Mouse (Mus musculus): ENCODE data around the gene Gpr142.

The Gpr142 gene

DNA sequence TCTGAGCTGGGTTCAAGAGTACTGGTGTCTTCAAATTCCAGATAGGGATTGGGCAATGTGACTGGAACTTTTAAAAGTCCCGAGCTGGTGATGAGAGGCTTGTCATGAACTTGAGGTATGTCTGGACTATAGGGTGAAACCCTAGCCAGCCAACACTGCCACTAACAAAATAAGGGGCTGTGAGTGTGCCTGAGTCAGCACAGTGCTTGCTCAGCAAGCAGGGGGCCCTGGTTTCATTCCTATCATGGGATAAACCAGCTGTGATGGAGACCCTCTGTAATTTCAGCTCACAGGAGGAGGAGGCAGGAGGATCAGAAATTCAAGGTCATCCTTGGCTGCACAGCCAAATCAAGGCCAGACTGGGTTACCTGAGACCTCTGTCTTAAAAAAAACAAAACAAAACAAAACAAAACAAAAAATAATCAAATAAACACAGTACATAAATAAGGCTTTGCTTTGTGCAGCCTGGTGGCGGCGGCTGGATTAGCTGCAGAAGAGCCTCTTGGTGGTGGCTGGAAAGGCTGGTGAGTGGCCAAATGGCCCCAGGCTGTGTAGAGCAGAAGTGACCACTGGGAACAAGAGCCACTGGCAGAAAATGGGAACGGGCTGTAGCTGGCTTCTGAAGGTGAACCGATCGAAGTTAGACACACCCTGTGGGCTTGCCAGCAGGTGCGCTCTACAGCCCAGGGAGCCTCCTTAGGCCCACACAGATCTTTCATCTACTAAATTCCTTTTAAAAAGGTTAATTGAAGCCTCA, 45.9 kb downstream of the Gpr142 start:
- DNase-seq (ENCODE audit: extremely low read depth, low read depth), result no peak

DNA sequence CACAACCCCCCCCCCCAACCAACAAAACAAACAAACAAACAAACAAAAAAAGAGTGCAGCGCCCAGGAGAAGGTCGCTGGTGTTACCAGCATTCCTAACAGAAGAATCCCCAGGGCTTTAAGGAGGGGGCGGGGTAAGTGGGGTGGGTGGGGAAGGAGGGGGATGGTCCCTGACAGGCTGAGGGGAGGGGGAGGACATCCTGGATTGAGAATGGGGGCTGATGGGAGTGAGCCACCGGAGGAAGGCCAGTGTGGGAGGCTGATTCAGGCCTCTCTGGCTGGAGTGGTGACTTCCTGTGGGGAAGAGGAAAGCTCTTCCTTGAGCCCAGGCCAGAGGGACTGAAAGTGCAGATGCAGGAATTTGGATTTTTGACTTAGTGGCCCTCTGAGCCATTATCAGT, 47.6 kb downstream of the Gpr142 start:
- DNase-seq (ENCODE audit: extremely low read depth, low read depth), result no peak

- no peak for DNase-seq (ENCODE audit: extremely low read depth, low read depth)
Observed at GRCm38 (mm10) chr11:114847008-114847407, 48.3 kb downstream of the Gpr142 start.

GRCm38 (mm10) chr11:114849572-114849971, 50.8 kb downstream of the Gpr142 start:
- no peak for DNase-seq (ENCODE audit: extremely low read depth, low read depth)

DNA sequence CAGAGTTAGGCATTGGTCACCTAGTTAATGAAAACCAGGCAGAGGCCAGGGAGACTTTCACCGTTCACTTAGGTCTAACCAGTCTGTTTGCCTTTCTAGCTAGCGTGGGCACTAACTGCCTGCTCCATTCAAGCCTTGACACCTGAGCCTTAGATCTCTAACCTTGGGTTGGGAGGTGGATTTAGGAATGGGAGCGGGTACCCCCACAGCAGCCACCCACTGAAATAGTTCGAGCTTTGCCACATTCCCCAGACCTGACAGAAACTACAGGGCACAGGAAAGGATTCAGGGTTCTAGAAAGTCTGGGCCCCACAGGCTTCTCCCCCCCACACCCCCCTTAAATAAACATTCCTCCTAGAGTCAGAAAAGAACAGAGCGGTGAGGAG, 51.3 kb downstream of the Gpr142 start:
- DNase-seq (ENCODE audit: extremely low read depth, low read depth), result no peak

- no peak for DNase-seq (ENCODE audit: extremely low read depth, low read depth)
Observed at GRCm38 (mm10) chr11:114850452-114851268, 51.9 kb downstream of the Gpr142 start, which contains the start of gene Gprc5c. Gene Gprc5c (plus strand): TSS chr11:114851152.

GRCm38 (mm10) chr11:114851269-114851607, 52.5 kb downstream of the Gpr142 start:
- DNase-seq (ENCODE audit: extremely low read depth, low read depth), result no peak

DNA sequence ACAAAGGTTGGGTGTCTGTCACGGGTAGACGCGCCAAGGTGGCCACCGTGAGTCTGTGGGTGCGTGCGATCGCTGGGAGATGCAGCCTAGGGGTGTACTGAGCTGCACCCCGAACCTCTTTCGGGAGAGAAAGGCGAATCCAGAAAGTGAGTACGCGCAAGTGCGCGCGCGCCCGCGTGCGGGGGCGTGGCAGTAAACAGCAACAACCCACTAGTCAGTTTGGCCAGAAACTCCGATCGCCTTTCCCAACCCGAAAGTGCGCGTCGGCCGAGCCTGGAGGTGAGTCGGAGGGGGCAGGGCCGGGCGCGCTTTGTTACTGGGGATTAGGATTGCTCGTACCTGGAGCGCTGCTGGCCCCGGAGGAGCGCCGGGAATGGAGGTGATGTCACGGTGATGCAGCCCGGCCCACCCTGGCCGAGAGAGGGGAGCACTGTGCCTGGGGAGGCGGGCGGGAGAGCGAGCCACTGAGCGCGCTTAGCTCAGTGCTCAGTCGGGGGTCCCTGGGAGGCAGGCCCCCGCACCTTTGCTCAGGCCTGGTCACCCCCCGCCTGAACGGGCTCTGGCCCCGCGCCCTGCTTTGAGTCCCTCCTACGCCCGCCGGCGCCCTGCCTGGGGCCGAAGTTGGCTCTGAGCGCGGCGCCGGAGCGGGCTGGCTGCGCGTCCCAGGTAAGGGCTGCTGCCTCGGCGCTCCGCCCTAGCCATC, 53.0 kb downstream of the Gpr142 start:
- DNase-seq (ENCODE audit: extremely low read depth, low read depth), result no peak

DNA sequence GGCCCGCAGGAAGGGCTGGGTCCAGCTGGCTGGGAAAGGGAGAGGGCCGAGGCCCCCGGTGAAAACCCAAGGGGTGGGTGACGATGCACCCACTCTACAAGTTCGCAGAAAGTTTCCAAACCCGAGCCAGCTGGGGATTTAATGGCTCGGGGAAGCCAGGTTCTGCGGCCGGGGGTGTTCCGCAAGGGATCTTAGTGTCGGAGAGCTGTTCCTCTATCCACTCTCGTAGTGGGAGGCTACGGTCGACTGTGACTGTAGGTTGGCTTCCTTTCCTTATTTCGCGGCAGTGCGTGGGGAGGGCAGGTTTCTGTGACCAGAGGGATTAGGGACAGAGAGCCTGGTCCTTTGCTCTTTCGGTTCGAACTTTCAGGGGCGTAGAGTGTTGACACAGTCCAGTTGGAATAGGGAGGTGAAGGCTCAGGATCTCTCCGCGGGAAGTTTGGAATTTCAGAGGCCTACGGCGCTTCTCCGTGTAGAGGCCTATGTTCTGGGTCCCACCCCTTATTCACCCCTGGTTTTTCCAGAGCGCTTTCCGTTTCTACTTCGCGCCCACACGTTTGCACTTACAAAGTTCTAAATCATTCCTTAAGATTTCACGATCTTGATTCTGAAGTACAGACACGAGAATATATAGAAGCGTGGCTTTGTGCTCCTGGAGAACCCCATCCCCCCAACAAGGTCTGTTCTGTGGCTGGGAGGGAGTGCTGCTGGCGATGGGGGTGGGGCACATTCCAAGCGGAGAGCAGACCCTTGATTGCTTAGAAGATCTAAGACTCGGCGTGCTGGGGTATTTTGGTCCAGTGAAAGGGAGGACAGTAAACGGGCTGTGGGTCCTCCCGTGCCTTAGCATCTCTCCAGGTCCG, 53.8 kb downstream of the Gpr142 start:
- no peak for DNase-seq (ENCODE audit: extremely low read depth, low read depth)

DNA sequence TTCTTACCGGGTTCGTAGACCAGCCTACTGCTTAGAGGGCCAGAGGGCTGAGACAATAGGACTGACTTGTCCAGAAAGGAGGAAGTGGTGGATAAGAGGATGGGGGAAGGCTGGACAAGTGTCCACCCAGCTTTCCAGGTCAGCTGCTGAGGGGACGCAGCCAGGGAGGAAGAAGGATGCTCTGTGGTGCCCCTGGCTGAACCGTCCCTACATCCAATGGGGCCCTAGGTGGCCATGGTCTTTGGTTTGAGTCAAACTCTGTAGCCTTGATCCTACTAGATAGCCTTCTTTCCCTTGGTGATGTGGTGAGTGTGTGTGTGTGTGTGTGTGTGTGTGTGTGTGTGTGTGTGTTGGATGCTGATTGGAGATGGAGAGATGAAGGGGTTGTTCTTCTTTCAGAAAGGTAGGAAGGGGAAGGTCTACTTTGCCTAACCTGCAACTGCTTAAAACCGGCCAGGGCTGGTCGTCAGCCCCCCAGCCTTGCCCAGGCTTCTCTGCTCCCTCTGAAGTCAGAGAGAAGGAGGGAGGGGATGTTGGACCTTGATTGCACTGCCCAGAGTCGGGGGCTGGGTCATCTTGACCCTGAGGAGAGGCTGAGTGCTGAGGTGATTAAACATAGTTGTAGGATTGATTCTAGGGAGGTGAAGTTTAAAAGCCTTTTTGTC, 54.6 kb downstream of the Gpr142 start:
- DNase-seq (ENCODE audit: extremely low read depth, low read depth), result no peak

GRCm38 (mm10) chr11:114854581-114854980, 55.9 kb downstream of the Gpr142 start:
- DNase-seq (ENCODE audit: extremely low read depth, low read depth), result no peak

DNA sequence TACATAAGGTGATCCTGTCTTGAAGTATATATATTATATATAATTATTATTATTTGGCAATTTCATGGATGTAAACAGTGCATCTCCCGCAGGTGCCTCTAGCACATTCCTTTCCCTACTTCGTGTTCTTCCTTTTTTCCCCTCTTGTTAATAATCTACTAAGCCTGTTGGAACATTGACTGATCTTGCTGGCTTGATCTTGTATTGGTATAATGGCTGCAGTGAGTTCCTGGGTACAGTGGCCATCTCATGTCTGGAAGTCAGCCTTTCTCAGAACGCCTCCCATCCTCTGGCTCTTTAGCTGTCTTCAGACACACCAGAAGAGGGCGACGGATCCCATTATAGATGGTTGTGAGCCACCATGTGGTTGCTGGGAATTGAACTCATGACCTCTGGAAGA, 57.4 kb downstream of the Gpr142 start:
- DNase-seq (ENCODE audit: extremely low read depth, low read depth), result no peak

All from MEL-GATA-1-ER (cell line).